Mouse (Mus musculus): Measurements from ENCODE around the gene Dock7.

Gene Dock7

DNA sequence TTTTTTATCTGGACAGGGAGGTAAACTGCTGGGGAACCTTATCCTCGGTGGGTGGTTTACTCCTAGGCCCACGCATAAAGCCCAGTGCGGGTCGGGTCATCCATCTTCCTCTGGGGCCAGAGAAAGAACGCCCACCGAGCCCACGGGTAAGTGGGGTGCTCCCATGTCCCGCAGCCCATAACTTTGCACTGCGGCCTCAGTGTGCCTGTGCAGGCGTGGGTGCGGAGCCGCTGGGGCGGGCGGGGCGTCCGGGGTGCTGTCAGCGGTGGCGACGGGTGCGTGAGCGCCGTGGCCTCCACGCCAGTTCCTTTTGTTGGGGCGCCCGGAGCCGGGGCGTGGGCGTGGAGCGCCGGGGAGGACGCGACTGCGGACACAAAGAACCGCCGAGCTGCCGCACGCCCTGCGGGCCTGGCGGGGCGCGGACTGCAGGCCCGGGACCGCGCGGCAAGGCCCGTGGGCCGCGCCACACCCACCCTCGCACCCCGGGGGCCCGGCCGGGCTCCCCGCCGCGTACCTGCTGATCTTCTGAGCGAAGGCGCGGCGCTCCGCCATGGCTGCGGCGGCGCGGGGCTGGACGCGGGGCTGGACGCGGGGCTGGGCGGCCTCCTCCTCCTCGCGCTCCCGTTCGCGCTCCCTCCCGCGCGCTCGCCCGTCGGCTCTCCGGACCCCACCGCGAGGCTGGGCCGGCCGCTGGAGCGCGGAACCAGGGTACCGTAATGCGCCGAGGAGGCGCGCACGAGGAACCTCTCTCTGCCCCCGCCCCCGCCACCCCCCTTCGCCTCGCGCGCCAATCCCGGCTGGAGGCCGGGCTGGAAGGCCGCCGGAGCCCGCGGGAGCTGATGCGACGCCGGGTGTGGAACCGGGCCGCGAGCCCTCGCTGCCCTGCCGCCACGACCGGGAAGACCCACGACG lies at the start of gene Dock7:
Dock7 (minus strand) TSS at position 705 of the 912 bp plus-strand sequence.
- in situ Hi-C loops (cut with MboI, MseI), result no loop called here

DNA sequence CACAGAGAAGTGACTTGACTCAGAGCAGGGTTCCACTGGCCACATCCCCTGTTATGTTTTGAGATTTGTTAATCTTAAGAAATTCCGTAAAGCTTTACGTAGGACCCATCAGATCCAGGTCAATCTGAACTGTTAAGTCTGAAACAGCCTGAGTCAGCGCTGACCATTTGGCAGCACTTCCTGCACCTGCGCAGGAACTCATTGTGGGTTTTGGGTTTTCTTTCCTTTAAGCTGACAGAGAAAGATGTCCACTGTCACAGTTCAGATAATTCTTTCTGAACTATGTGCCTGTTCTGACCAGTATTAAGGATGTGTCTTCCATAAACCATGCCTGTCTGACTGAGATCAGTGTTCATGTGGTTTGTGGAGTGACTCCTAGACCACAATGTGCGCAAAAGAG lies 48.2 kb upstream of the Dock7 start:
- in situ Hi-C loops (cut with MboI, MseI), result no loop called here

DNA sequence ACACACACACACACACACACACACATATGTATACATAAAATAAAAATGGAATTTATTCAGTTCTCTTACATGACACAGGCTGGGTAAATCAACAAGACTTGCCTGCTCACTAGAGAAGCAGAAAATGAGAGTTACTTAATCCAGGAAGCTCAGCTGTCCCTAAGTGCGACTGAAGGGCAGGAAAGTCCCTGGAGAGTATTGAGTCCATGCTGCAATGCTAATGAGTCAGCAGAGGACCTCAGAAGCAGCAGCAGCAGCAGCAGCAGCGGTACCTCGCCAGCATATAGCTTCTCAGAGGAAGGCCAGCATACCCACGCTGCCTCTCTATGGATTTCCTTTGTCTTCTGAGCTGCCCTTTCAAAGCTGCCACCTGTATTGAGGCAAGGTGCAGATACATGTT lies 42.8 kb upstream of the Dock7 start:
- in situ Hi-C loops (cut with MboI, MseI), result no loop called here

DNA sequence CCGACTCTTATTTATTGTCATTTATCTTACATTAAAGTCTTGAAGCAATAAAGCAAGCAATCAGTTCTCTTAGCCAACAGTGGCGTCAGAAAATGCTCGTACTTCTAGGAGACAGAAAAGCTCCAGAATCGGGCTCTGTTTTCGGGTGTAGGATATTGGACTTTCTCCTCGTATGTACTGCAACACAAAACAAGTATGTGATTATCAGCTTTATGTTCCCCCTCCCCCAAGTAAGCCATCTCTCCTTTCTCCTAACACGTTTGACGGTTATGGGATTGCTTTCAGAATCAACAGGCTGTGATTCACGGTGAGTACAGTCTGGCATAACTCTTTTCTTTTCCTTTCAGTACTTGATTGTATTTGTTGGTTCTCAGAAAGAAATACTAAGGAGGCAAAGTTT lies 42.3 kb upstream of the Dock7 start:
- in situ Hi-C loops (cut with MboI, MseI), result no loop called here

DNA sequence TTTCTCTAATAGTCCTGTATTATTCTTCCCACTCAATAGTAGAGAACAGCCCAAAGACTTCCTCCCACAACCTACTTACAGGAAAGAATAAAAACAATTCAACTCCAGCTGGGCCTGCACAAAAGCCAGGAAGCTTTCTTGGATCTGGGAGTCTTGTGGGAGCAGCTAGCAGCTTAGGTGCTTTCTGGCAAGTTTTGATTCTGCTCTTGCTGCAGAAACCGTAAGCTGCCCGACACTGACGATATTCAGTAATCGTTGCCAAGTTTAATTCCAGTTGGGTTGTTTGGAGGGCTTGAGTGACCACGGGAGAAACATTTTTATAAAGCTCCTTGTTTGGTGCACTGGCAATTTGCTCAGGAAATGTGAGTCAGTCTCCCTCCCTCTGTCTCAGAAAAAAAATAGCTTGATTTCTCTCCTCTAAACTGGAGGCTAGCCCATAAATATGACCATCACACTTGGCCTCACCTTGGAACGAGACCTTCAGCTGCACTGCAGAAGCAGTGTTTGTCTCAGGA lies 40.8 kb upstream of the Dock7 start:
- in situ Hi-C loops (cut with MboI, MseI), result no loop called here

DNA sequence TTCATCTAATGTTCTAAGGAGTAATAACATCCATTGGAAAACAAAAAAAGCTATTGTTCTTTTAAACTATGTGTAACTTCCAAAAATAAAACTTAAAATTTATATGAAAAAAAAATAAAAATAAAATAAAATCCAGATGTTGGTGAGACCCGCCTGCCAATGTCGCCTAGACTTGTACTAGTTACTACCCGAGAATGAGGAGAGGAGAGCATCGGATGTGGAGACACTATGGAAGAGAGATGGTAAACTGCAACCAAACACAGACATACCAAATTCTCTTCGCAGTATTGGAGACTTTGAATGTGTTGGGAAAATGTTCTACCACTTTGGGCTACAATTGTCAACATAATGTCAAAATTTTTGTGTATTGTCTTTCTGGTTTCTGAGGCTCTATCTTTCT lies 40.2 kb upstream of the Dock7 start:
- in situ Hi-C loops (cut with MboI, MseI), result no loop called here

DNA sequence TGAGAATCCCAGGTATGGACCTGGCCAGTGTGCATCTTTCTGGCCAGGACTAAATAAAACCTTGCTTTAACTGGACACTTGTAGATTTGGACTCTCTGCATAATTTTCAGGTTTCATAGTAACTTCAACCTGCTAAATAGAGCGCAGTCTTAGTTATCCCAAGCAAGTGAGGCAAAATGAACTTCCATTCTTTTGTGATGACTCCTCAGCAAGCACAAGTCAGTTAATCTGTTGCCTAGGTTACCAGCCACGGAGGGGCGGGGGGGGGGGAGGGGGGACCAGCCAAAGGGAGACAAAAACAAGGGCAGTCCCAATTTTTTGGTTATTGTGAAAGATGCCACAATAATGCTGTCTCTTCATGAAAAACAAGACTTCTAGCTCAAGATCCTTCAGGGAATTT lies 39.7 kb upstream of the Dock7 start:
- in situ Hi-C loops (cut with MboI, MseI), result no loop called here

DNA sequence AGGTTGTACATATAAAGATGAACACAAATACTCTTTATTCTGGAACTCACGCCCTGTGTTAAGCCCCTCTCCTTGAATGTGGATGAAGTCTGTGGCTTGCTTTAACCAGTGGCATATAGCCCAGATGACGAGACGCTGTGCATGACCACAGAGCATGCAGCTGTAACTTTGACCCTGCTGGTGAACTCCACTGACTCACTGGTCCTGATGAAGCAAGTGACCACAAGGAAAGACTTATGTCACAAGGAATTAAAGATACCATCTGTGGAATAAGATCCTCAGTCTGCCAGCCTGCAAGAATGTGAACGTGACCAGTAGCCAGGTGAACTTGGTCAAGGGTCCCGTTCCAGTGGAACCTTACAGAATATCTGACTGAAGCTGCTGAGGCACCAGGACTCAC lies 37.8 kb upstream of the Dock7 start:
- in situ Hi-C loops (cut with MboI, MseI), result no loop called here

DNA sequence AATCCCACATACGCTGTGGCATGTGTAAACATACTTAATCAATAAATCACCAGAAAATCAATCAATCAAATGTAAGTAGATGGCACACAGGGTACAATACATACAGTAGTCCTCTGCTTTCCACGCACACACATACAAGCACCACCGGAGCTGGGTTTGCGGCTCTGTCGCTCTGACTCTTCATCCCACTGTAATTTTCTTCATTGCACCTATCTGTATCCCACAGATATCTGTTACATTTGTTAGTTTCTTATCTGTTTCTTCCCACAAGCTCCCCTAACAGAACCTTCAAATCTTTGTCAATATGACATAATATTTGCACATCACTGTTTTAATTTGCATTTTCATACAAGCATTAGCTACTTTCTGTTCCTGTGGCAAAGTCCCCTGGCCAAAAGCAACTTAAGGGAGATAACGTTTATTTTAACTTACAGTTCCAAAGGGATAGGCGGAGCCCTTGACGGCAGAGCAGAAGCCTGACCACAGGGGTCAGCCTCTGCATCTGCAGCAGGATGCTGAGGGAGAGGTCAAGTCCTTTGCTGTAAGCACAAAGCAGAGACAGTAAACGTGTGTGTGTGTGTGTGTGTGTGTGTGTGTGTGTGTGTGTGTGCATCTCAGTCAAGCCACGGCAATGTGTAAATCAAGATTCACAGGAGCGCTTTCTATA lies 36.1 kb upstream of the Dock7 start:
- in situ Hi-C loops (cut with MboI, MseI), result no loop called here

DNA sequence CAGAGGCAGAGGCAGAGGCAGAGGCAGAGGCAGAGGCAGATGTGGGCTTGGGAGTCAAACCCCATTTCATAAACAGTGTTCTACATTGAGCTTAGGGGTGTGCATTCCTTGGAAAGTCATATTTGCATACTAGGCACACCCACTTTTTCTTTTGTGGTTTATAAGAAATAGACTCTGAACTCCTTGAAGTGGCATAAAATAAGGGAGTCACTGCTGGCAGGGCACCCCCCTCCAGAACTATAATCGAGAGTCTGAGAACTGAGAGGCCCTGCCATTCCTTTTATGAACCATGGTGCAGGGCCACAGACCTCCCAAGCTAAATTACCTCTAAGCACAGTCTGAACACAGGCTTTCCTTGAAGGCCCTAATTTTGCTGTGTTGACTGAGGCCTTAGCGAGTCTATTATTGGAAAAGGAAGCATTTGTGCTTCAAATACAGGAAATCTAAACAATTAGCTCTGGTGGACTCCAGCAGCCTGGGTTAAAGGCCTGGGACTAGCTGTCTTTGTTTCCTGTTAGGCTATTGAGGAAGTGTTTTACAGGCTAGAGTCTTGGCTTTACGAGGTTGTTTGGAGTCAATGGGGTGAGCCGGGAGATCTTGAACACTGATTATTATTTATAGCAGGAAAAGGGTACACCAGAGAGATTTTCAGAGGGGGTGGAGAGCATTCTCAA lies 31.3 kb upstream of the Dock7 start:
- in situ Hi-C loops (cut with MboI, MseI), result no loop called here

DNA sequence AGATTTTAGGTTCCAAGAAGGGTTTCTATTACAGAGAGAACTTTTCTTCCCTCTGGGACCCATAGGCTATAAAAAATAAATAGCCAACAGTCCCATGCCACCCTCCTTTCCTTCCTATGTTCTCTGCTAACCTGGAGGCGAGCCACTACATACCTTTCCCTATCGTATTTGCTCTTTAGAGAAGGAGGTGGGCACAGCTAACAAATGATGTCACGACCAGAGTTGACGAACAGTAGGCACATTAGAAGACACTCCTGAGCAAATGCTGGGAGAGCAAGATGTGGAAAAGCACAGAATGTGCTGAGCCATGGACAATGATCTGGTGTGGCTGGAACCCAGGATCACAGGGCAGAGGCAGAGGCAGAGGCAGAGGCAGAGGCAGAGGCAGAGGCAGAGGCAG lies 30.7 kb upstream of the Dock7 start:
- in situ Hi-C loops (cut with MboI, MseI), result no loop called here

DNA sequence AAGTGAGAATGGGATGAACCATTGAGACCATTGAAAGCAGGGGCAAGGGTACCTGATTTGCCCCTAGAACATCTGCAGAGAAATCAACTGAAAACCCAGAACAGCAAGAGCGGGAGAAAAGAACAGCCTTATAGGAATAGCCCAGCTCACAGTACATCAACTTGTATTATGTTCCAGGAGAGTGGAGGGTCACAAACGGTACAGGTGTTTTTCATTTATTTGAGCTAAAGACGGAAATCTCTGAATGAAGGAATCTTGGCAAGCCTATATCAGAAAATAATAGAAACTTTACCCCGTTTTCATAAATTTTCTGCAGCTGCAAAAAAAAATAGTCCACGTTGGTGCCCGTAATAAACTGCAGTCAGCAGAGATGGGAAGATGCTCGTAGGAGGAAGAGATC lies 22.6 kb upstream of the Dock7 start:
- in situ Hi-C loops (cut with MboI, MseI), result no loop called here

DNA sequence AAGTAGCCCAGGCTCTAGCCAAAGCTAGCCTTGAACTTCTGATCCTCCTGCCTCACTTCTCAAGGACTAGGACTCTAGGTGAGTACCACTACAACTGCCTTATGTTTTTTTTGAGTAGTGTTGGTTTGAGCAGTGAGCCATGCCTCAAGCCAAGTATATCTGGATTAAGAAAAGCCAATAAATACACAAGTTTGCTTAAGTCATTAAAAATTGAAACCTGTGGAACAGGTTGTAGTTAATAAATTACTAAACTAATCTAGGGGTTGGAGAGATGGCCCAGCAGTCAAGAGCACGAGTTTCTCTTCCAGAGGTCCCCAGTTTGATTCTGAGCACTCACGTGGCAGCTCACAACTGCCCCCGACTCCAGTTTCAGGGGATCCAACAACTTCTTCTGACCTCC lies 20.9 kb upstream of the Dock7 start:
- in situ Hi-C loops (cut with MboI, MseI), result no loop called here

DNA sequence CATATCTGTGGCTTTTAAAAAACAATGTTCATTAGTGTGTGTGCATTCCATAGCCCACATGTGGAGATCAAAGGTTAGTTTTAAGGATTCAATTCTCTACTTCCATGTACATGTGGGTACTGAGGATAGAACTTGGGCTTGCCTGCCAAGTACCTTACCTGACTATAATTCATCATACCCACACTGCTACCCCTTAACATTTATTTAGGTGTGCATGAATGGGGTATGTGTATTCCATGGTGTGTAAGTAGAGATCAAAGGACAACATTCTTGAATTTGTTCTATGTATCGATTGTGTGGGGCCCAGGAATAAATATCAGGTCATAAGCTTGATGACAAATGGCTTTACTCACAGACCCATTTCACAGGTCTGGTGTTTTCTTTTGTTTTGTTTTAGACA lies 20.5 kb upstream of the Dock7 start:
- in situ Hi-C loops (cut with MboI, MseI), result no loop called here

DNA sequence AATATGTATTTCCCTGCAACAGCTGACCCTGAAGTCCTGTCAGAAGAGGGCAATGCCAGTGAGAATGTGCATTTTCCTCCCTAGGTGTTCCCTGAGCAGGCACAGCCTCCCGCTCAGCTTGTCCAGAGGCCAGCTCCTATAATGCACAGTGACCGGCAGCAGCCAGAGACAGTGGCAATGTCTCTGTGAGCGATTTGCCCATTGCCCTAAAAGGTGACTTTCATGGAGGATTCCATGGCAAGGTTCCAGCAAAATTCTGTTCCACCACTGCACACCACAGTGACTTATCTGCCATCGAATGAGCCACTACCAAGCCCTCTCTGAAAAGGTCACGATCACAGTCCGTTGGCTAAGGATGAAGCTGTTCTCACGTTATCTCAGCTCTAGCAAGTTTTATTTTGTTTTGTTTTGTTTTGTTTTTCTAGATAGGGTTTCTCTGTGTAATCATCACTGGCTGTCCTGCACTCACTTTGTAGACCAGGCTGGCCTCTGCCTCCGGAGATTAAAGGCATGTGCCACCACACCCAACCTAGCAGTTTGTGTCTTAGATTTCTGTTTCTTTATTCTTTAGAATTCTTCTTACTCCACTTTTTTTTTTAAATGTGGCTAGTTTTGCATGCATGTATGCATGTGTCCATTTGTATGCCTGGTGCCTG lies 17.4 kb upstream of the Dock7 start:
- in situ Hi-C loops (cut with MboI, MseI), result no loop called here

DNA sequence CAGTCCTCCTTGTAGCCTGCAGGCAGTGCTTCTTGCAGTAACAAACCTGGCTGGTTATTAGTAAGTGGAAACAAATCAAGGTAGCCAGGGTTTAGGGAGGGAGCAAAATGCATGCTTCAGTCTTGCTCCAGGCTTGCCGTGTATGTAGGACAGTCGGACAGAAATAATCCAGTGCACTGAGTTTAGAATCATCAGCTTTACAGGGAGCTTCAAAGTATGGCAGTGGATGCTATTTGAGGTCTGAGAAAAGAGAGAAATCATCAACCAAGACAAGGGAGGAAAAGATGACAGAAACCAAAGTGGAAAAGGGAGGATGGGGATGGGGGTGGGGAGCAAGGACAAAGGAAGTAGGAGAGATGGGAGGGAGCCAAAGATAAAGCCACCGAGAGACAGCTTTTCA lies 13.8 kb upstream of the Dock7 start:
- in situ Hi-C loops (cut with MboI, MseI), result no loop called here

DNA sequence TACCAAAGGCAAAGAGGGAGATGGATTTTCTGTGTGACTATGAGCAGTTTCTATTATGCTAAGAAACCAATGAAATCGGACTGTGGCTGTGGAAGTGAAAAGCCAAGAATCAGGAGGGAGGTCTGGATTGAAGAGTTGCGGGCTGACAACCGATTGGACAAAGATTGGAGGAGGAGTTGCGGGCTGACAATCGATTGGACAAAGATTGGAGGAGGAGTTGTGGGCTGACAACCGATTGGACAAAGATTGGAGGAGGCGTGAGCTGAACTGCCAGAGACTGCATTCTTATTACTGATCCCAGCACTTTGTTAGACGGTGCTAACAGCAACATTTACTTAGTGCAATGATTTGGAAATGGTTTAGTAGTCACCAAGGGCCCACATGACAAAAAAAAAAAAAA lies 12.6 kb upstream of the Dock7 start:
- in situ Hi-C loops (cut with MboI, MseI), result no loop called here

DNA sequence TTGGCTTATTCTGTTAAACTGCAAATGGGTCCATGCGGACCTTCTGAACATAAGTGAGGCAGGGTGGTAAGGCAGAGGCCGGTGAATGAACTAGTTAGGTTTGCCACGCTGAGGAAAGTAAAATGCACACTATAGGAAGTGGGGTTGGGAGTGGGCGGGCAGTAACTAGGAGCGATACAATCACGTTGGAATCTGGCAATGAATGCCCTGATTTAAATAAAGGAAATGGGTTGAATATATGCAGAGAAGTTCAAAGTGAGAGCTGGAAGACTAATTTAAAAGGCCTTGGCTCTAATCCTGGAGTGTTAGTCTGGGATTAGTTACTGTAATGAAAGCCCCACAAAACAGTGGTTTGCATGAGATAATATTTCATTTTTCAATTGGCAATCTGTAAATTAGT lies 12.0 kb upstream of the Dock7 start:
- in situ Hi-C loops (cut with MboI, MseI), result no loop called here

DNA sequence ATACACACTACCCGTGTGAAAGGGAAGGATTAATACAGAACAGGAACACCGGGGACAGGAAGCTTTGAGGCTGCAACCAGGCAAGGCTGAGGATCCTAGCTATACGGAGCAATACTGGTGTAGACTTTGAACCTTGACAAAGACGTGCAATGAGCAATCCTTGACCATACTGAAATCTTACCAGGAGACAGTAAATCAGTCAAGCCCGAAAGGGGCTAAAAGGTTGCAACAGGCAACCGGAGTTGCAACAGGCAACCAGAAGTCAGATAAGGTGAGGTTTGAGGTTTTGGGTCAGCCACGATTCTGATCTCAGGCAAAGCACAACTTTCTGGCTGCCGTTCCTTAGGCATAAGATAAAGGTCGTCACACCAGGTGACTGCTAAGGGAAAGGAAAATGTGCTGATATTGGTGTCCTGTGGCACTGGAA lies 10.5 kb upstream of the Dock7 start:
- in situ Hi-C loops (cut with MboI, MseI), result no loop called here

DNA sequence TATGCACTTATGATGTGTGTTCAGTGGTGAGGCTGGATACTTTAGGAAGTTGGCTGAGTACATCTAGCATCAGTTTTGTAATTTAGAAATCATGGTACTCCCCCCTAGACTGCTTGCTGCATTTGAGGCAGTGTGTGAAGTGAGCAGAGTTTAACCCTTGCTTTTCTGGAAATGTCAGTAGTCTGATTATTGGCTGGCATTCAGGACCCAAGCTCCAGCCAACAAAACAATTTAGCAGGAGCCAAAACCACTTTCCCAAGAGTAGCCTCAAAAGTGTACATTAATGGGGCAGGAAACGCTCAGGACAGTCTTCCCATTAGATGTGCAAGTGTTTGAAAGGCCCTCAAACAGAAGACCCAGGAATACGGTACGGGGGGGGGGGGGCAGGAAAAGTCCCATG lies 2.8 kb upstream of the Dock7 start:
- in situ Hi-C loops (cut with MboI, MseI), result no loop called here

DNA sequence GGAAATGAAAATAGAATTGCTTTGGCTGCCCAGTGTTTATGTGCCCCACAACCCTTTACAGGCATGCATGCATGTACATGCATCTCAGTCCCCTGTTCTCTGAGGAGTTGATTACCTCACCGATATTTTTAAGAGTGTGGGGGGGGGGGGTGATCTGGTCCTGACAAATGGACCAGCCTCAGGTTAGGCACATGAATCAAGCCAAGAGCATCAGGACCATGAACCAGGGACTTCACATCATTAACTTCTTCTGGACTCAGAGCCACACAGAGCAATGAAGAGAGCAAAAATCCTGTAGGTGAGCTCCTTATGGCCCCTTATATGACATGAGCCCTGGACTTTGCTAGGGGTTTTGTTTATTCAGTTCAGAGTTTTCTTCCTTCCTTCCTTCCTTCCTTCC lies 2.1 kb upstream of the Dock7 start:
- in situ Hi-C loops (cut with MboI, MseI), result no loop called here

DNA sequence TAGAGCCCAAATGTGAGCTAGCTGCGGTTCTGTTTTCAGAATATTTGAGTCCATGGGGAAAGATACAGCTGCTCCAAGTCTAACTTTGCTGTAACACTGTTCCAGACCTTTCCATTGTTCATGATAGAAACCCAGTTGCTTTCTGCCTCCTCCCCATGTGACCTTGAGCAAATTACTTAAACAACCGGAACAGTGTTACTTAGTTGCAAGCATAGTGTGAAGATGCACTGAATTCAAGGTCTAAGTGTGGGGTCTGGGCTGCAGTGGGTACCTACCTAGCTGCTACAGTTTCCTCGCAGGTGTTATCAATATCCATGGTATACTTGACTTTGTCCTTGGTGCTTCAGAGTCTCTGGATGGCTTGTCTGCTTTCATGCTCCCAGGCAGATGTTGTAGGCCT lies 1.3 kb upstream of the Dock7 start:
- in situ Hi-C loops (cut with MboI, MseI), result no loop called here
